Mouse (Mus musculus) ovary, postnatal 14 days (tissue): ENCODE measurements at regions not wholly inside any gene's neighbourhood (a gene's known extent, or its start where the extent isn't known, plus 50 kb on each side); places are given as distances from the start of the nearest gene placed in this dataset.

Experiments used
- DNase-seq: peaks from one replicate; pipeline ENCODE4 v3.0.0; 2022; ENCODE audit warnings: low spot score

DNA sequence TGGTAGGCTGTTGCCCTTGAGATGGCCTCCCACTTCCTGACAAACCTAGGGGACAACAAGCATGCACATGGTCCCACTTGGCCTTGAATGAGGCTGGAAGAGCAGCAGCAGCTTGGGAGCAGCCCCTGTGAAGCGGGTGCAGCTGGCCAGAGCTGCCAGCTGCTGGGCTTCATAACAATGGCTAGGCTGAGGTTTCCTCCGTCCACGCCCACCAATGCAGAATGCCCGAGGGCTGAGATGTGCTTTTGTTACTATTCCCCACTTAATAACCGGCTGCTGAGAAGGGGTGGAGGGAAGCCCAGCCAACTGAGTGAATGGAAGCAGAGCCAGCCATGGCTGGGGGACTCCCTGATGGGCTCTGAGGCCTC, 202.1 kb downstream of the Sox11 start:
- no peak for DNase-seq

DNA sequence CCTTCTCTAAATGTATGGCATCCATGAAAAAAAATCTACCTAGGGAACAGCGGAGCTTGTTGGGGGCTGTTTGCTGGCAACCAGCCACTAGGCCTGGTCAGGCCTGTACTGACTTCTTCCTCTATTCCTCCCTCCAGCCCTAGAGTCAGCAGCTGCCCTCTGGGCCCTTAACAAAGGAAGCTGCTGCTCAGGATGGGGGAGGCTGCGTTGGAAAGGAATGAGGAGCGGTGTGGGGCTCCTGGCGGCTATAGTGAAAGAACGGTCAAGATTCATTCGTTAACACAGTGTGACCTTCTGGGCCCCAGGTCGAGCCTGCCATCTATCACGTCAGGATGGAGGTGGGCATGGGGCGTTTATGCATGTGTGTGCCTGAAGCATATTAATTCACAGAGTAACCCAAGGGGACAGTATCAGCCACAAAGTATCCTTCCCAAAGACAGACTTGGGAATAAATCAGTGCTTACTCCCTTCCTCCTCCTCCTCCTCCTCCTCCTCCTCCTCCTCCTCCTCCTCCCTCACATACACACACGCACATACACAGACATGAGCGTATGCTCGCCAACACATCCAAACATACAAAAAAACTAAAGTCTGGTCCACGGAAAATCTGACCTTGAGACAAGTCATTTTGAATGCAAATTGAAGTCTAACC, 202.6 kb downstream of the Sox11 start:
- DNase-seq, result no peak

DNA sequence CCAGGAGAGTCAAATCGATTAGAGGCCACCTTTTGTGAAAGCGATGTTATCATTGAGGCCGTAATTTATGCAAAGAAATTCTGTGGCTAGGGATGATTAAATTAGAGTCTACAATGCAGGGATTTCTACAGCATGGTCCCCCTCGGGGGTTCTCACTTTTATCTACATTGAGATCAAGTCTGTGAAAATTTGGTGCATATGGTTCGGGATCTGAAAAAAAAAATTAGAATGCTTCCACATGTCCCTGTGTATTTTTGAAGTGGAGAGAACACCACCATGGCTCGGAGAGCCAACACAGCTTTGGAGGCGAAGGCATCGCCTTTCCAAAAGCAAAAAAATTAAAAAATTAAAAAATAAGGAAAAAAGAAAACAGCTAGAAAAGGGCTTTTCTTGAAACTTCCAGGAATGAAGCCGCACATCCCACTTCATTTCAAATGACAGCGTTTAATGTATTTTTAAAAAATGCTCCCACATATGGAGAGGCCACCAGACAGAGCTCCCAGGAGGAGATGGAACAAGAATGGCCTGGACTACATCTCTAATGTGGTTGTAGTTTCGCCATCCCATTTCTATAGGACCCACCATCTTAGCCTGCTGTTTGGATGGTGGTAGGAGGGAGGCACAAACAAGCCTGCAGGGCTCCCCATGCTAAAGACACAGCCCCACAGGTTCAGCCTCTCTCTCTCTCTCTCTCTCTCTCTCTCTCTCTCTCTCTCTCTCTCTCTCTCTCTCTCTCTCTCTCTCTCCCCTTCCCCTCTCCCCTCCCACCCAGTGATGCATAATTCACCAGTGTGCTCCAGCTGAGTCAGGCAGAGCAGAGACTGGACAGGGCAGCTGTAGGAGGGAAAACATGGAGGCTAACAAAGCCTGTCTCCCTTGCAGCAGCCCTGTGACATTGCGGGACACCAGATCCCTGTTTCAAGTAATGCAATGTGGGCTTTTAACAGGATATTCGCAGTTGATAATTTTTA, 203.4 kb downstream of the Sox11 start:
- no peak for DNase-seq

DNA sequence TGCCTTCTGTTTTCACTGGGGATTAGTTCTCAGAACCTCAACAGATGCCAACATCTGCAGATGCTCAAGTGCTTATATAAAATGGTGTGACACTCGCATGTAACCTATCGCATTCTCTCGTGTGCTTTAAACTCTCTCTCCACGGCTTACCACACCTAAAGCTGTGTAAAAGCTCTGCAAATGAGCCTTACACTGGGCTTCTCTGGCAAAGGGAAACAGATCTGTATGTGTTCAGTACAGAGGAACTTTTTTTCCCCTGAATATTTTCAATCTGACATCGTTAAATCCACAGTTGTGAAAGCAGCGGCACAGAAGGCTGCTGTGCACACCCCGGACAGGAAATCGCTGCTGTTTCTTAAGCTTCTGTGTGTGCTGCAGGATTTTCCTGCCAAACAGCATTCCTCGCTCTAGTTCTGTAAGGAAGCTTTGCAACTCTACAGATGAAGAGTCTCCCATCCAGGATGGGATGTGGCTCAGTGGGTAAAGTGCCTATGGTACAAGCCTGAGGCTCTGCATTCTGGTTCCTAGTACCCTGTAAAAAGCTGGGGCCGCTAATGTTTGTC, 206.3 kb downstream of the Sox11 start:
- no peak for DNase-seq

- DNase-seq, result no peak
Measured at GRCm38 (mm10) chr12:27130544-27130943, 211.8 kb downstream of the Sox11 start.

GRCm38 (mm10) chr12:27127054-27127605, 215.2 kb downstream of the Sox11 start:
- no peak for DNase-seq

DNA sequence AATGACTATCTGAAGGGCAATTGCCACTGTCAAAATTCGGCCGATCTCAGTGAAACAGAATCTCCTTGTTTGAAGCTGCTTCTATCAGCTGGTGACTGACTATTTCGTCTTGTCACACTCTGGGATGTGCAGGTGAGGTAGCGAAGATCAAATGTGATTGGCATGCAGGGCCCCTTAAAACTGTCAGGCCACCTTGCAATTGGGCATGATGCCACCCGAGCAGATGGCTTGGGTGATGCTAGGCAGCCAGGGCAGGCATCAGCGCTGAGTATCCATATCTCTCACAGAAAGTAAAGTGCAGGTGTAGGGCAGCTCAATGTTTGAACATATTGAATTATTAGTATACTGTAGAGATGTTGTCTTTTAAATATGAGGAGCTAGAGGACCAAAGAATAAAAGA, 223.8 kb downstream of the Sox11 start:
- DNase-seq, result no peak

DNA sequence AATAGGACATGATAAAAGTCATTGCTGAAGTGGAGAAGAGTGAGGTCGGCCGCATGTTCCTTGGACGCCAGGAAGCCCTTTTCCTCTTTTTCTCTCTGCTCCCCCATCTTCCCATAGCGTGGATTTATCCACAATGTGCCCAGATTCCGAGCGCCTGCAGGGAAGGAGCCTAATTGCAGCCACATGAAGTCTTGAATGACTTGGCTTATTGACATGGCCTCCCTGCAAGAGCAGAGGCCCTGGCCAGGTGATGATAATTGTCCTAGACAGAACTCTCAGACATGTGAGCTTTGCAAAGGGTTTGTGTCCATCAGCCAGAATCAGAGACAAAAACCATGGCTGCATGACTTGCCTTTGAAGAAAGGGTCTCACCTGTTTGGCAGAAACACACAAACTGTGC, 227.0 kb downstream of the Sox11 start:
- no peak for DNase-seq

- DNase-seq, result no peak
Measured at GRCm38 (mm10) chr12:27104925-27105571, 237.3 kb downstream of the Sox11 start.

DNA sequence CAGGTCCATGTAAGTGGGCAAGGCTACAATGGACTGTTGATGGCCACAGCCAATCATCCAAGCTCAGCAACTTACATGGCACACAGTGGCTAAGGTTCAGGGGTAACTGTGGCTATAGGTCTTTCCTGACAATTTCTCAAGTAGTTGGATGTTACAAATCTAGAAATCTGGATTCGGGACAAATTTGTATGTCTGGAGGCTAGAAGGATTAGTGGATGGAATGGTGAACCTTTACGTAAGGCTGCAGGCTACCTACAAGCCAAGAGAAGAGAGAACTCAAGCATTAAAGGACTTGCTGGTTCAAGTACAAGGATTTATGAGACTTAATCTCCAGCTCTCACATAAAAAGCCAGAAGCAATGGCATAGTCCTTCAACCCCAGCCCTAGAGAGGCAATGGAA, 239.4 kb downstream of the Sox11 start:
- no peak for DNase-seq

- no peak for DNase-seq
Measured at GRCm38 (mm10) chr12:27089206-27089605, 253.2 kb downstream of the Sox11 start.

GRCm38 (mm10) chr12:27085890-27086289, 256.5 kb downstream of the Sox11 start:
- no peak for DNase-seq

- no peak for DNase-seq
Measured at GRCm38 (mm10) chr12:27083645-27084550, 258.5 kb downstream of the Sox11 start.

- DNase-seq, result no peak
Measured at GRCm38 (mm10) chr12:27083089-27083488, 259.3 kb downstream of the Sox11 start.

DNA sequence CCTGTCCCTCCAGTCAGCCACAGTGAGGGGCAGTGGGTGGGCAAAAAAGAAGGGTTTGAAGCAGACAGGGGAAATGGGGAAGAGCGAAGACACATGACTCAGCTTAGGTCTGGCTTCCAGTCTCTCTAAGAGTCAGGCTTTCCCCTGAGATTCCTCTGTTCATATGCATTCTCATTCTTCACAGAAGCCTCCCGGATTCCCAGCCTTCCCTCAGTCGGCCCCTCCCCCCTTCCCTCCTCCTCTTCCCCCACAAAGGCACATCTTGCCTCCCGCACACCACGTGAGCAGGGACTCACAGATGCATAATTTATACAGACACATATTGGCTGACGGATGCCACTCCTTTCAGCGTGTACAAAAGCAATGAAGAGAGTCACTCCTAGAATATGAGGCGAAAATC, 259.8 kb downstream of the Sox11 start:
- DNase-seq, result no peak

DNA sequence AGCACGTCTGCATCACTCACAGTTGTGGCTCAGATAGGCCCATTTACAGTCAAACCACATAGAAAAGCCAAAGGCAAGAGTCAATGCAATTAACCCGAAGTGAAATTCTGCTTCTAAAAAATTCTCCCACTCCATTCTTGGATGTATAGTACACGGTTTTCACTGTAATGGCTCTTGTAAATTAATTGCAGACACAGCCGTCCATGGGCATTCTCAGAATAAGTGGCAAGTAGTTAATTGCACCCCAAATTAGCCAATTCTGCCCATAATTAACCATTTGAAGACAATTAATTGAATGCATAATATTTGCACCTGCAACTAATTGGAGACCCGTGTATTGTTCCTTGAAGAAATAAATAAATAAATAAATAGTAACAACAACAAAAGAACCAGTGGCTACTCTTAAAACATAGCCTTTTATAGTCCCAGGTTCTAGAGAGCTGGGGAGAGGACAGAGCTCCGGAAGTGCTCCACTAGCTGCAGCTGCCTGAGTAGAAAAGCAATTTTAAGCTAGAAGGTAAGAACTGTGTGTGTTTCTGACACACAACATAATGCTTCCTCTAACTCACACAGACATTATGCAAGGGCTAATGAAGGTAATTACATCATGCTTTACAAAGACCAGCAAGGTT, 266.2 kb downstream of the Sox11 start:
- DNase-seq, result no peak

DNA sequence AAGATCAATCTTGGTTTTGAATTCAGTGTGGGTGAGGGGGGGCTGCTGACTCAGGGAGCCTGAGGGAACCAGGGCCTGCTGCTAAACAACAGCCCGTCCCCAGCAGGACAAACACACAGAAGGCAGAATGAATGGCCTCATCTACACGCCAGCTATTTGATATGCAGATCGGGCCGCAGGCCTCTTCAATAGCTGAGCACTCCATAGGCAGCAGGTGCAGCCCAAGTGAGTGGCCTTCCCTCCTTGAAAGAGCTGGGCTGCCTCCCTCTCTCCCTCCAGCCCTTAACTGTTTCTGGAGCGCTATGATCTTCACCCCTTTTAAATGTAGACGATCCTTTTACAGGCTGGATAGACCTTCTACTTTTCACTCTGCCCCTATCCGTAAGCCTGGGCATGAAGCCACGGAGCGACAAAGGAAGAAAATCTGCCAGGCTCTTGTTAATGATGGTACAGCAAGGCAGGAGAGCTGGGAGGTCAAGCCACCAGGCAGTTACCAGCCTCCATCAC, 277.3 kb downstream of the Sox11 start:
- DNase-seq, result no peak

GRCm38 (mm10) chr12:27063518-27063917, 278.9 kb downstream of the Sox11 start:
- DNase-seq, result no peak

DNA sequence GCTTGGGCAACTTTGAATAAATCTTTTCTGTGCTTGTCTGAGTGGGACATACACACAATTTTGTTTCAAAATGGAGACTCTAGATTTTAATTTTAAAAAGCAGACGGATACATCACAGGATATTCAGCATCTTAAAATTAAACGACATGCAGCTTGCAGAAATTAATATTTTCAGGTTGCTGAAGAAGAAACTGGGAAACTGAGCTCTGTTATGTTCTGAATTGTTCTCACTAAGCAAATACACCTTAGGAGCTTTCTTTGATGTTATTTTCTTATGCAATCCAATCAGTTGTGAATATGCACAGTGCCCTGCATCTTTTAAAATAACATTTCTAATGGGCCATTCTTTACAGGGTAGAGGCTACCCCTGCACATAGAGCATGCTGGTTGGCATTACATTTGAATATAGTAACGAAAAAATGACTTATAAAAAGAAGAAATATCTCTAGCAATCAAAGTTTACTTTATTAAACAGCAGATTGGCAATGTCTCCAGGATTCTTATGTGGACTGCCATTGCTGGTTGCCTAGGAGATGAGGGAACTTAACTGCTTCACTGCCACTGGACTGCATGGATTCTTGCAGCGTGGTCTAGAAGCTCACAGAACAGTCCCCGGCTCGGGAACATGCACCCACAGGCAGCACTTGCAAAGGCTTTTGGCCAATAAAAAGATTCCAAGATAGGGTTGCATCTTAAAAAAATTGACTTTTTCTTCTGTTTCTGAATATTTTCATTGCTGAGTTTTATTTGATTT, 279.7 kb downstream of the Sox11 start:
- DNase-seq, result no peak

GRCm38 (mm10) chr12:27062061-27062461, 280.3 kb downstream of the Sox11 start:
- no peak for DNase-seq
